Mouse (Mus musculus) limb, embryonic 11.5 days (tissue): ENCODE results near the gene Trex1. TPM values are rescaled to one million over a fixed set of nuclear protein-coding genes. Genes with fewer than 3 reads are reported as not detected.

Experiments
- ATAC-seq: fragments of 200-750 bp; cut with Nextera tagmentation; 2 replicates; pipeline ENCODE4 v1.8.0; 2017; ENCODE audit warnings: low read depth; ENCODE audit not compliant: insufficient number of reproducible peaks, low FRiP score, low TSS enrichment
- DNase-seq: peaks from one replicate; pipeline ENCODE4 v3.0.0-alpha.2; 2015; ENCODE audit warnings: low spot score
- H3K27ac ChIP-seq: fragments of 300-500 bp; sonication (generic); replicated peaks from 2 replicates; pipeline ENCODE4 v1.5.1; 2014; ENCODE audit warnings: low read depth, mild to moderate bottlenecking, low read length
- H3K27me3 ChIP-seq: fragments of 300-500 bp; sonication (generic); 2 replicates; pipeline ENCODE4 v1.6.1; 2014; ENCODE audit warnings: mild to moderate bottlenecking, low read length, mixed read lengths; ENCODE audit not compliant: control insufficient read depth, insufficient read depth
- H3K36me3 ChIP-seq: fragments of 300-500 bp; sonication (generic); 2 replicates; pipeline ENCODE4 v1.6.1; 2014; ENCODE audit warnings: mild to moderate bottlenecking, low read length, moderate library complexity, mixed read lengths; ENCODE audit not compliant: control insufficient read depth, insufficient read depth
- H3K4me1 ChIP-seq: fragments of 300-500 bp; sonication (generic); 2 replicates; pipeline ENCODE4 v1.6.1; 2014; ENCODE audit warnings: low read length, mixed read lengths; ENCODE audit not compliant: control insufficient read depth, insufficient read depth
- H3K4me2 ChIP-seq: fragments of 300-500 bp; sonication (generic); 2 replicates; pipeline ENCODE4 v1.6.1; 2014; ENCODE audit warnings: low read depth, mild to moderate bottlenecking, moderate library complexity; ENCODE audit not compliant: severe bottlenecking
- H3K4me3 ChIP-seq: fragments of 300-500 bp; sonication (generic); 2 replicates; pipeline ENCODE4 v1.5.1; 2014; ENCODE audit warnings: low read depth, low read length
- H3K9ac ChIP-seq: fragments of 300-500 bp; sonication (generic); 2 replicates; pipeline ENCODE4 v1.6.1; 2014; ENCODE audit warnings: mild to moderate bottlenecking, low read length
- H3K9me3 ChIP-seq: fragments of 300-500 bp; sonication (generic); 2 replicates; pipeline ENCODE4 v1.6.1; 2016; ENCODE audit warnings: low read length; ENCODE audit not compliant: control insufficient read depth
- WGBS: fragments of 180-500 bp; shearing (Covaris S2); extraction: QIAGEN DNeasy Blood & Tissue Kit; methylation state at CpG from one replicate; pipeline ENCODE4 v1.1.7; 2014; 5-methylcytosine and 5-hydroxymethylcytosine counted together
- polyA plus RNA-seq: library from polyadenylated mRNA; unstranded; fragments of >200 nt; fragmentation: Nextera tagmentation; extraction: Ambion mirVana; gene quantifications from 2 replicates; pipeline ENCODE4 v1.2.1, GENCODE M21; 2014

The Trex1 gene
- polyA plus RNA-seq, 1 experiment from 2014 or later, result 8.2 TPM

DNA sequence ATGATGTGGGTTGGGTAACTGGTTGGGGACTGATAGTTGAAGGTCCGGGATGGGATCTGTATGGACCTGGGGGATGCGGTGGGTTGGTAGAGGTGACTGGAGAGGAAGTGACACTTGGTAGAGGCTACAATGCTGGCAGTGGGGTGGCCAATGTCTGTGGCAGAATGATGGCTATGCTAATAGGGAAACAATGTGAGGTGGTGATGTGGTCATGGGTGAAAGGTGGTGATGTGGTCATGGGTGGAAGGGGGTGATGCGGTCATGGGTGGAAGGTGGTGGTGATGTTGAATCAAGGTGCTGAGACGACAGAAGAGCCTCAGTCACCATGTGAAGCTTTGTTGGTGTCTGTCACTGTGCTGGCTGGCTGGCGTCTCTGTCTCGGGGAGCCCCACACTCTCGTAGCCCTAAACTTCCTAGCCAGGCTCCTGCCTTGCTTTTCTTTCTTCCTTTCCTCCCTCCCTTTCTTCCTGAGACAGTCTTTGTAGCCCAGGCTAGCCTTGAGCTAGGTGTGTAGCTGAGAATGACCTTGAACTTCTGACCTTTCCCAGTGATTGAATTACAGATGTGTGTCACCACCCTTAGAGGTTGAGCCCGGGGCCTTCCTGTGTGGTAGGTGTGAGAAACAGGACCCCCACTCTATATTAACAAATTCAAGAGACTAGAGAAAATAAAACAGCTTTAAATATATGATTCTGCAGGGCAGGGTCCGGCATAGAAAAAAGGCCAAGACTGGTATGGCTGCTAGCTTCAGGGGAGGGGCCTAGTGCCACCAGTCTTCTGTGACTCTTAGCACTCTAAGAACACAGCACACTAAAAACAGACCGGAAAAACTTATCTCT, 7.7 kb downstream of the Trex1 start:
- Histone ChIP-seq H3K9ac (no peak overlapping the region), H3K27me3 (no peaks in the 10 kb centered on the region), H3K4me3 (no peak overlapping the region), H3K4me2 (no peak overlapping the region), H3K27ac (no peak overlapping the region), H3K4me1 (peaks cover 8% of the 10 kb centered on the region; the same call in 1 of the 2 replicates), H3K9me3 (no peaks in the 10 kb centered on the region), H3K36me3 (peaks cover under 1% of the 10 kb centered on the region)
- 89% methylated on average over 10 of the region's 10 CpGs for WGBS
- ATAC-seq (no peak), DNase-seq (no peak)

DNA sequence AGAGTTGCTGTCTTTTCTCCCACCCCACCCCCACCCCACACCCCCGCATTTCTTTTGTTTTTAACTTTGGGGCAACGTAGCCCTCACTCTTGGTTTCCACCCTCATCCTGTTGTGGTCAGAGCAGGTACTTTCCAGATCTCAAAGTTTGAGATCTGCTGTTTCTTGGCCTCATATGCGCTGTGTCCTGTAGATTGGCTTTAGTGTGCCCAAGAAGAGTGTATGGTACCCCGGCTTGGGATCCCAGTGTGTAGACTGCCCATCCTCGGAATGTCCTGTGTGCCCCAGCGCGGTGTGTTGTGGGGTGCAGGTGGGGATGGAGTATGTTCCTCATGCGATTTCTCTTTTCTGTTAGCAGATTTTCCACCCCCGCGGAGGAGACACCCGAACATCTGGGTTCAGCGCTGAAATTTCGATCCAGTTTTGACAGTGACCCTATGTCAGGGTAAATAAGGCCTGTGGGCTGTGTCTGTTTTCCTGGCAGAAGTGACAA, 8.5 kb downstream of the Trex1 start:
- H3K36me3 ChIP-seq, result no peaks in the 10 kb centered on the region; the same call in none of the 2 replicates
- H3K4me3 ChIP-seq, result no peak overlapping the region
- WGBS, result 88% methylated on average over 13 of the region's 13 CpGs
- no peak overlapping the region for H3K27ac ChIP-seq
- H3K4me1 ChIP-seq, result peaks cover 8% of the 10 kb centered on the region; the same call in 1 of the 2 replicates
- H3K9me3 ChIP-seq, result no peaks in the 10 kb centered on the region
- ATAC-seq (no peak), DNase-seq (no peak)
- no peak overlapping the region for H3K9ac ChIP-seq
- no peaks in the 10 kb centered on the region for H3K27me3 ChIP-seq
- H3K4me2 ChIP-seq, result no peak overlapping the region

GRCm38 (mm10) chr9:109050674-109050997, 8.9 kb downstream of the Trex1 start:
- DNase-seq (no peak), ATAC-seq (no peak)
- H3K27ac ChIP-seq, result no peak overlapping the region
- H3K9me3 ChIP-seq, result no peaks in the 10 kb centered on the region
- no peaks in the 10 kb centered on the region; the same call in 1 of the 2 replicates for H3K36me3 ChIP-seq
- no peak overlapping the region for H3K4me2 ChIP-seq
- 81% methylated on average over 3 of the region's 3 CpGs for WGBS
- no peak overlapping the region for H3K4me3 ChIP-seq
- H3K4me1 ChIP-seq, result peaks cover 8% of the 10 kb centered on the region; the same call in 1 of the 2 replicates
- no peaks in the 10 kb centered on the region for H3K27me3 ChIP-seq
- no peak overlapping the region for H3K9ac ChIP-seq

- H3K36me3 ChIP-seq, result no peaks in the 10 kb centered on the region; the same call in 1 of the 2 replicates
- 85% methylated on average over 9 of the region's 9 CpGs for WGBS
- no peak overlapping the region for H3K27ac ChIP-seq
- no peak overlapping the region for H3K4me3 ChIP-seq
- H3K4me2 ChIP-seq, result no peak overlapping the region
- ATAC-seq (no peak), DNase-seq (no peak)
- H3K9ac ChIP-seq, result no peak overlapping the region
- peaks cover 7% of the 10 kb centered on the region; the same call in 1 of the 2 replicates for H3K4me1 ChIP-seq
- H3K27me3 ChIP-seq, result no peaks in the 10 kb centered on the region
- no peaks in the 10 kb centered on the region for H3K9me3 ChIP-seq
These were observed 9.4 kb downstream of the Trex1 start for GRCm38 (mm10) chr9:109049996-109050673.

DNA sequence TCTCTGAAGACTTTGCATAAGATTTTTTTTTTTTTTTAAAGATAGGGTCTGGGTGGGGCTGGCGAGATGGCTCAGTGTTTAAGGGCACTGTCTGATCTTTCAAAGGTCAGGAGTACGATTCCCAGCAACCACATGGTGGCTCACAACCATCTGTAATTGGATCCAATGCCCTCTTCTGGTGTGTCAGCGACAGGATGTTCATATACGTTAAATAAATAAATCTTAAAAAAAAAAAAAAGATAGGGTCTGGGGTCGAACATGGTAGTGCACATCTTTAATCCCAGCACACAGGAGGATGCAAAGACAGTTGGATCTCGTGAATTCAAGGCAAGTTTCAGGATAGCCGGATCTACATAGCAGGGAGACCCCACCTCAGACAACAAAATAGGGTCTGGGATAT, 10.2 kb downstream of the Trex1 start:
- 86% methylated on average over 7 of the region's 7 CpGs for WGBS
- H3K36me3 ChIP-seq, result no peaks in the 10 kb centered on the region; the same call in 1 of the 2 replicates
- no peak overlapping the region for H3K4me3 ChIP-seq
- no peak for ATAC-seq
- peaks cover under 1% of the 10 kb centered on the region; the same call in 1 of the 2 replicates for H3K4me1 ChIP-seq
- no peak overlapping the region for H3K27ac ChIP-seq
- DNase-seq, result no peak
- no peak overlapping the region for H3K9ac ChIP-seq
- H3K4me2 ChIP-seq, result no peak overlapping the region
- no peaks in the 10 kb centered on the region for H3K9me3 ChIP-seq
- no peaks in the 10 kb centered on the region for H3K27me3 ChIP-seq

DNA sequence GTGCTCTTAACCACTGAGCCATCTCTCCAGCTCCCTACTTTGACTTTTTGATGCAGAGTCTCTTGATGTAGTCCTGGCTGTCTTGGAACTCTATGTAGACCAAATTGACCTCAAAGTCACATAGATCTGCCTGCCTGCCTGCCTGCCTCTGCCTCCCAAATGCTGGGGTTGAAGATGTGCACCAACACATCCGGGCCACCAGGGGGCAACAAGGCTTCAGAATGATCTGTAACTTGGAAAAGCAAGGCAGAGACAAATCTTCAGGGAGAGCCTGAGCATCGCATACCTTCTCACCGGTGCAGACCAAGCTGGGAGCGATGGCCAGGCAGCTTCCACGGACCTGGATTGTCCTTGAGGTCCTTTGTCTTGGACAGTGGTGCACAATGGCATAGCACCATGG, 13.2 kb downstream of the Trex1 start:
- H3K9me3 ChIP-seq, result no peaks in the 10 kb centered on the region
- DNase-seq (peak; percentile 50), ATAC-seq (no peak)
- no peak overlapping the region for H3K27ac ChIP-seq
- no peaks in the 10 kb centered on the region for H3K4me1 ChIP-seq
- H3K4me2 ChIP-seq, result no peak overlapping the region
- H3K4me3 ChIP-seq, result no peak overlapping the region
- no peaks in the 10 kb centered on the region for H3K27me3 ChIP-seq
- H3K36me3 ChIP-seq, result no peaks in the 10 kb centered on the region; the same call in 1 of the 2 replicates
- no peak overlapping the region for H3K9ac ChIP-seq
- 36% methylated on average over 5 of the region's 5 CpGs for WGBS

DNA sequence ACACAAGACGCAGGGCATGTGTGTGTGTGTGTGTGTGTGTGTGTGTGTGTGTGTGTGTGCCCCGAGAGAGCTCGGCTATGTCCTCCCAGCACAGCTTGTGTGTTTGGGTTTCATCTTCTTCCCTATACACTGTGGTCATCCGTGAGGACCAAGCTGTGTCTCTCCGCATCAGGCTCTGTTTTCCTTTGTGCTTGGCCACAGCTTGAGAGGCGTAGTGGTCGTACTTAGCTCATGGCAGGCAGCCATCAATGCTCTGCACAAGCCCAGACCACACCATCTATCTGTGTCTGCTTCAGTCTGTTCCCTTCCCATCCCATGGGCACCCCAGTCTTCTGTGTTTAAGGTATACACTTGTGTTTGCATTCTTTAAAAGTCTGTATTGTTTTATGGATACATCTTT, 18.2 kb downstream of the Trex1 start:
- Histone ChIP-seq H3K4me1 (no peaks in the 10 kb centered on the region), H3K4me2 (no peak overlapping the region), H3K4me3 (no peak overlapping the region), H3K27me3 (no peaks in the 10 kb centered on the region), H3K9ac (no peak overlapping the region), H3K36me3 (no peaks in the 10 kb centered on the region), H3K27ac (no peak overlapping the region), H3K9me3 (no peaks in the 10 kb centered on the region)
- DNase-seq, result no peak
- ATAC-seq, result no peak
- WGBS, result 82% methylated on average over 7 of the region's 7 CpGs

- WGBS, result 71% methylated on average over 6 of the region's 6 CpGs
- 0 out of 2 replicates have a peak, but pooled peaks have one; percentile 27 for ATAC-seq
- Histone ChIP-seq H3K36me3 (no peaks in the 10 kb centered on the region), H3K27ac (no peak overlapping the region), H3K4me3 (no peak overlapping the region), H3K4me1 (no peaks in the 10 kb centered on the region), H3K4me2 (no peak overlapping the region), H3K9ac (0 out of 2 replicates have a peak overlapping the region, but pooled peaks have one; percentile 19), H3K9me3 (no peaks in the 10 kb centered on the region), H3K27me3 (no peaks in the 10 kb centered on the region)
- DNase-seq, result no peak
These were observed 18.6 kb downstream of the Trex1 start for GRCm38 (mm10) chr9:109040906-109041305.
